Mouse (Mus musculus) stomach, embryonic 14.5 days (tissue): ENCODE data around the gene 4921501E09Rik. TPM values are rescaled to one million over a fixed set of nuclear protein-coding genes. Genes with fewer than 3 reads are reported as not detected.

Experiments
- ATAC-seq: fragments of 200-750 bp; cut with Nextera tagmentation; 2 replicates; pipeline ENCODE4 v1.8.0; 2017; ENCODE audit warnings: low read depth, moderate TSS enrichment; ENCODE audit not compliant: insufficient number of reproducible peaks, insufficient read depth, low FRiP score
- H3K27ac ChIP-seq: fragments of 300-500 bp; sonication (generic); 2 replicates; pipeline ENCODE4 v1.5.1; 2014; ENCODE audit warnings: mild to moderate bottlenecking, low read length, moderate library complexity, mixed read lengths
- H3K27me3 ChIP-seq: fragments of 300-500 bp; sonication (generic); 2 replicates; pipeline ENCODE4 v1.6.1; 2014; ENCODE audit warnings: low read length, control low read depth, mixed read lengths; ENCODE audit not compliant: control insufficient read depth, insufficient read depth
- H3K36me3 ChIP-seq: fragments of 300-500 bp; sonication (generic); 2 replicates; pipeline ENCODE4 v1.6.1; 2014; ENCODE audit warnings: mild to moderate bottlenecking, control low read depth, low read length, moderate library complexity, mixed read lengths; ENCODE audit not compliant: control insufficient read depth, insufficient read depth
- H3K4me1 ChIP-seq: fragments of 300-500 bp; sonication (generic); 2 replicates; pipeline ENCODE4 v1.6.1; 2014; ENCODE audit warnings: low read length, control low read depth, mixed read lengths; ENCODE audit not compliant: control insufficient read depth, insufficient read depth
- H3K4me2 ChIP-seq: fragments of 300-500 bp; sonication (generic); replicated peaks from 2 replicates; pipeline ENCODE4 v1.6.1; 2014; ENCODE audit warnings: low read depth, low read length, control low read depth
- H3K4me3 ChIP-seq: fragments of 300-500 bp; sonication (generic); 2 replicates; pipeline ENCODE4 v1.5.1; 2014; ENCODE audit warnings: low read depth, low read length, control low read depth
- H3K9ac ChIP-seq: fragments of 300-500 bp; sonication (generic); replicated peaks from 2 replicates; pipeline ENCODE4 v1.6.1; 2014; ENCODE audit warnings: low read depth, mild to moderate bottlenecking, control low read depth, low read length, moderate library complexity, mixed read lengths
- H3K9me3 ChIP-seq: fragments of 300-500 bp; sonication (generic); 2 replicates; pipeline ENCODE4 v1.6.1; 2016; ENCODE audit warnings: low read depth, low read length, control low read depth; ENCODE audit not compliant: control insufficient read depth
- WGBS: fragments of 180-500 bp; shearing (Covaris S2); extraction: QIAGEN DNeasy Blood & Tissue Kit; methylation state at CpG from one replicate; pipeline ENCODE4 v1.1.7; 2014; 5-methylcytosine and 5-hydroxymethylcytosine counted together
- polyA plus RNA-seq: library from polyadenylated mRNA; unstranded; fragments of >200 nt; fragmentation: Nextera tagmentation; extraction: Ambion mirVana; gene quantifications from 2 replicates; pipeline ENCODE4 v1.2.1, GENCODE M21; 2014

The 4921501E09Rik gene
- not detected in 2 replicates for polyA plus RNA-seq

DNA sequence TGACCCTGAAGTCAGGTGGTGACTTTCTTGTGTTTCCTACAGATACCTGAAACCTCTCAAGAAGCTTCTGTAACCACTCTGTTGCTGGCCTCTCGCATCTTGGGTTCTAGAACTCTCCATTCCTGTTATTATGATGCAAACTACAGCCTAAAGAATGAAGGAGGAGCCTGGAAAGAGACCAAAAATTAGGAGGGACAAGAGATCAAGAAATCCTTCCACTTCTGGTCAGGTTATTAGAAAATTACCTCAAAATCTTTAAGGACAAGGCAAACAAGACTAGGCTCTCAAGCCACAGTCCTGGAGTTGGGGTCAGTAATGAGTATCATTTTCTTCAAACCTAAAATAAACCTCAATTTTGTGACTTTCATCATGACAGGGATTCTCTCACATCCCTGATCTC, at the start of gene 4921501E09Rik:
TSS of gene 4921501E09Rik (minus strand) at position 101 of the 400 bp plus-strand sequence.
- H3K27me3 ChIP-seq, result no peaks in the 10 kb centered on the region
- H3K9ac ChIP-seq, result no peak within 1 kb of the TSS
- H3K4me3 ChIP-seq, result no peak within 1 kb of the TSS
- no peak within 1 kb of the TSS for H3K27ac ChIP-seq
- no peak within 1 kb of the TSS for H3K4me2 ChIP-seq
- WGBS, result 66% methylated on average over 1 of the region's 1 CpGs
- no peaks in the 10 kb centered on the region for H3K9me3 ChIP-seq
- no peaks in the 10 kb centered on the region for H3K4me1 ChIP-seq
- H3K36me3 ChIP-seq, result no peaks in the 10 kb centered on the region
- no peak for ATAC-seq

DNA sequence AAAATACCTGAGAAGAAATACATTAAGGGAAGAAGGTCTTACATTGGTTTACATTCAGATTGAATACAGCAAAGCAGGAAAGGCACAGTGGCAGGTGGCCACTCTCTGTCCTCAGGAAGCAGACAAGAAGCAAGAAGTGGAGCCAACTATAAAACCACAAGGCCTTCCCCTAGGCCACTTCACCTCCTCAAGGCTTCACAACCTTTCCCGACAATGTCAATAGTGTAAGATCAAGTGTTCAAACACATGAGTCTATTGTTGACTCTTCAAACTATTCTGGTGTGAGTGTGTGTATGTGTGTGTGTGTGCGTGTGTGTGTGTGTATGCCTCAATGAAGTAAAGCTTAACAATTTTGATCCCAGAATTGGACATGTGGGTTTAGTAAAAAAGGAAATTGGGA, 29.5 kb upstream of the 4921501E09Rik start:
- Histone ChIP-seq H3K4me2 (no peak overlapping the region), H3K27ac (no peak overlapping the region), H3K27me3 (no peaks in the 10 kb centered on the region), H3K9me3 (no peaks in the 10 kb centered on the region), H3K9ac (no peak overlapping the region), H3K4me1 (peaks cover 6% of the 10 kb centered on the region), H3K36me3 (no peaks in the 10 kb centered on the region), H3K4me3 (no peak overlapping the region)
- WGBS, result 85% methylated on average over 2 of the region's 2 CpGs
- no peak for ATAC-seq

DNA sequence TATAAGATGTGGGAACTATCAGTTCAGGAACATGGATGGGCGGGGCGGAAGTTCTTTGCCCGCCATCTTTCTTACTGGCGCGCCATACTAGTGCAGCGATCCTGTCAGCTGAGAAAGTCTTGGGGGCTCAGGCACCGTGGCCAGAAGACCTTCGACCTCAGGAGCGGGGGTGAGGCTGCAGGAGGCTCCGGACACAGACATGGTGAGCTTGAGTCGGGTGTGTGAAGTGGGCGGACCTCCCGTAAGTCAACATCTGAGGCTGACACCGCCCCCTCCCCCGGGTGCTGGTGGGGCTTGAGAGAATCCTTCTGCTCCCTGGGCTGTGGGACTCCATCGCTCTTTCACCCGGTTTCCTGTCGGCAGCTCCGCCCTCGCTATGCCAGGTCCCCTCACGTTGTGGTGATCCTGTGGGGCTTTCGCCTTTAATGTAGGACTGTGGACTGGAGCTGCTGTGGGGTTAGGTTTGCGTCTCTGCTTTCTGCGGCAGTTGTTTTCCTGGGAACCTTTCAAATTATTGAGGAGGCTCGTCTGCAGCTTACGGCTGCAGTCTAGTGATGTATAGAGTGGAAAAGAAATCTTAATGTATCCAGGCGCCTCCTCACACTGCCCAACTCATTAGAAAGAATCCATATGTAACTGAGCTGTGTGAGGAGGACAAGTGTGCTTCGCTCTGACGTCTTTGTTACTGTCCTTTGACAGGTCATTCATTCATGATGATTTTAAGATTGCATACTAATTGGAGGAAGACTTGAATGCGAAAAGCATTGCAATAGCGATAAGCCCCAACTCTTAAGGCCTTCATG, 24.7 kb upstream of the 4921501E09Rik start:
- no peaks in the 10 kb centered on the region for H3K36me3 ChIP-seq
- peak; percentile 78 for ATAC-seq
- no peaks in the 10 kb centered on the region for H3K9me3 ChIP-seq
- peak overlapping the region; percentile 66 for H3K4me3 ChIP-seq
- peak overlapping the region; percentile 92 for H3K27ac ChIP-seq
- peaks cover 6% of the 10 kb centered on the region for H3K4me1 ChIP-seq
- peak overlapping the region; percentile 55 for H3K4me2 ChIP-seq
- 2% methylated on average over 31 of the region's 31 CpGs for WGBS
- no peaks in the 10 kb centered on the region for H3K27me3 ChIP-seq
- peak overlapping the region; percentile 41 for H3K9ac ChIP-seq

DNA sequence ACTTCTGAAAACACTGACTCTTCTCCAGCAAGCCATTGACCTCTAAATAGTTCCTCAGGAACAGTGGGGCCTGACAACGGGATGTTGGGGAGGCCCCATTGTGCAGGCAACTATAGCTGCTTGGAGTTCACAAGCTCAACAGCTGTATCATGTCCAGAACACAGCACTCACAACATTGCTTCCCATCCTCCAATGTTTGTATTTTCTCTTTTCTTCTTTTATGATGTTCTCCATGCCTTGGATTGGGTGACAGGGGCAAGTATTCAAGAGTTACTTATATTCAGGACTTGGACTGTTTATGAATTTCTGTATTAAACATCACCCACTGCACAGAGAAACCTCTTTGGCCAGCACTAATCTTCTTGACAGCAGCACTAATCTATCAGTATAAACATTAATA, 23.8 kb upstream of the 4921501E09Rik start:
- Histone ChIP-seq H3K36me3 (no peaks in the 10 kb centered on the region), H3K9me3 (no peaks in the 10 kb centered on the region), H3K9ac (no peak overlapping the region), H3K4me1 (peaks cover 6% of the 10 kb centered on the region), H3K4me2 (peak overlapping the region; percentile 6; the same call in 1 of the 2 replicates), H3K4me3 (no peak overlapping the region; the same call in 1 of the 2 replicates), H3K27ac (peak overlapping the region; percentile 92; the same call in 1 of the 2 replicates), H3K27me3 (no peaks in the 10 kb centered on the region)
- 31% methylated on average over 1 of the region's 1 CpGs for WGBS
- ATAC-seq, result no peak

DNA sequence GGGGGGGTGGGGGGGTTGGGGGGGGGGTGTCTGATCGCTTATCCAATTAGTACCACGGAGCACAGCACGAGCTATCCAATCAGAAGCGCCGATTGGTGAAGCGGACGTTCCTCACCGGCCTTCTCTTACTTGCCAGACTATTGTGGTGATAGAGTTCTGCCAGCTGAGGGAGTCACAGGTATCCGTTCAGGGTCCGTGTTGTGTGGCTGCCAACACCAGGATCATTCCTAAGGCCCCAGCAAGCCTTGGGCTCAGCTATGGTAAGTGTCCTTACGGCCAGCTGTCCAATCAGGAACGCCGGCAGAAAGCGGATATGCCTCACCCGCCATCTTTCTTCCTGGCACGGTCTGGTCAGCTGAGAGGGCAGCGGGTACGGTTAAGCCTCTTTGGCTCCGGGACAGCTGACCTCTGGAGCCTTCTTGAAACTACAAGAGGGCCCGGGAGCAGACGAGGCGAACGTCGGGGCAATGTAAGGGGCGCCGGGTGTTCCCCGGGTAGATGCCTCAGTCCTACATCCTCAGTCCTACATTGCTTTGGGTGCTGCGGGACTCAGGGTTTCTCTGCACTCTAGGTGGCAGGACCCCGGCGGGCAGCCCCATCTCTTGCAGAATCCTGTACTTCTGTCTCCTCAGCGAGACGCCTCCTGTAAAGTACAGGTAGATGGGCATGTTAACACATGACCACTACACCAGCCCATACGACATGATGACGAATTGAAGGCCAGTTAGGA, 21.5 kb upstream of the 4921501E09Rik start, which contains the start of gene Zfp563:
TSS of gene Zfp563 (plus strand) at position 91 of the 730 bp plus-strand sequence.
- H3K4me2 ChIP-seq, result peak within 1 kb of the TSS; percentile 69
- H3K36me3 ChIP-seq, result no peaks in the 10 kb centered on the region
- H3K27ac ChIP-seq, result peak within 1 kb of the TSS; percentile 81
- H3K9ac ChIP-seq, result peak within 1 kb of the TSS; percentile 48
- 3% methylated on average over 34 of the region's 34 CpGs for WGBS
- H3K4me1 ChIP-seq, result peaks cover 6% of the 10 kb centered on the region
- H3K4me3 ChIP-seq, result peak within 1 kb of the TSS; percentile 64
- ATAC-seq, result peak; percentile 91
- no peaks in the 10 kb centered on the region for H3K27me3 ChIP-seq
- no peaks in the 10 kb centered on the region for H3K9me3 ChIP-seq

DNA sequence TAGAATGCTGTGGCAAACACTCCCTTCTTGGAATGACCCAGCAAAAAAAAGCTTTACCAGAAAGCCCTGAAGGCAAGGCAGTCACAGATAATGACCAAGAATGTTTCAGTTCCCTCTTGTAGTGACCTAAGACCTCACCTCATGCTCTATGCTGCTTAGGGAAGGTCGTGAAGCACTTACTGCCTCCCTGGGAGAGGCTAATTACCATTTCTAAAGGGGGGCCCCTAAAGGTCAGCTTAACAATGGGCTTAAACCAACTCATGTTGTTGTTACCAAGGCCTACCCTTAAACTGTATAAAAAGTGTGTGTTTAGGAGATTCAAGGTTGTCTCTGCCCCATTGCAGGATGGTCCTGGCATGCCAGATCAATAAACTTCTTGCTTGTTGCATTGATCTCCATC, 4.9 kb downstream of the 4921501E09Rik start:
- H3K9me3 ChIP-seq, result no peaks in the 10 kb centered on the region
- no peaks in the 10 kb centered on the region for H3K27me3 ChIP-seq
- WGBS, result 0% methylated on average over 1 of the region's 1 CpGs
- H3K9ac ChIP-seq, result no peak overlapping the region
- no peak overlapping the region for H3K27ac ChIP-seq
- H3K4me3 ChIP-seq, result no peak overlapping the region
- ATAC-seq, result no peak
- no peaks in the 10 kb centered on the region for H3K4me1 ChIP-seq
- no peak overlapping the region for H3K4me2 ChIP-seq
- no peaks in the 10 kb centered on the region for H3K36me3 ChIP-seq

DNA sequence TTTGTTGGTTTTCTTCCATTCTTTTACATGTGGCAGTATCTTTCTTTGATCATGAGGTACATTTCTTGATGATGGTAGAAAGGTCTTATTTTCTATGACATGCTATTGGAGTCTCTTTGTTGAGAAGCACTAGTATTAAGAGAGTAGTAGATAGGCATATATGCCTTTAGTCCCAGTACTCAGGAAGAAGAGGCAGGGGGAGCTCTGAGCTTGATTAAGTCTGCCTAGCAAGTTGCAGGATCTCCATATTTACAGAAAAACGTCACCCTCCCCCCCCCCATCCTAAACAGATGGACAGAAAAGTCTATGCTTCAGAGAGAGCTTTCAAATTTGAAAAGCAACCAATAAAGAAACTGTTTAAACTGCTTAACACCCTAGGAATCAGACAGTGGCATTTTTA, 9.1 kb downstream of the 4921501E09Rik start:
- Histone ChIP-seq H3K27ac (no peak overlapping the region), H3K9me3 (no peaks in the 10 kb centered on the region), H3K4me3 (no peak overlapping the region), H3K27me3 (no peaks in the 10 kb centered on the region), H3K4me2 (no peak overlapping the region), H3K9ac (no peak overlapping the region), H3K4me1 (no peaks in the 10 kb centered on the region), H3K36me3 (no peaks in the 10 kb centered on the region)
- no peak for ATAC-seq
- 0% methylated on average over 1 of the region's 1 CpGs for WGBS
